Mouse (Mus musculus) neural tube, embryonic 15.5 days (tissue): ENCODE data around the gene Kcne1. TPM values are rescaled to one million over a fixed set of nuclear protein-coding genes. Genes with fewer than 3 reads are reported as not detected.

Experiments
- ATAC-seq: fragments of 200-750 bp; cut with Nextera tagmentation; 2 replicates; pipeline ENCODE4 v1.8.0; 2017; ENCODE audit warnings: mild to moderate bottlenecking, moderate TSS enrichment, moderate library complexity; ENCODE audit not compliant: low FRiP score
- H3K27ac ChIP-seq: fragments of 300-500 bp; sonication (generic); replicated peaks from 2 replicates; pipeline ENCODE4 v1.5.1; 2015; ENCODE audit warnings: mild to moderate bottlenecking, inconsistent platforms
- H3K27me3 ChIP-seq: fragments of 300-500 bp; sonication (generic); replicated peaks from 2 replicates; pipeline ENCODE4 v1.6.1; 2015; ENCODE audit warnings: inconsistent platforms
- H3K36me3 ChIP-seq: fragments of 300-500 bp; sonication (generic); 2 replicates; pipeline ENCODE4 v1.6.1; 2015; ENCODE audit warnings: inconsistent platforms
- H3K4me1 ChIP-seq: fragments of 300-500 bp; sonication (generic); 2 replicates; pipeline ENCODE4 v1.6.1; 2015; ENCODE audit warnings: inconsistent platforms
- H3K4me2 ChIP-seq: fragments of 300-500 bp; sonication (generic); 2 replicates; pipeline ENCODE4 v1.6.1; 2015; ENCODE audit warnings: inconsistent platforms, mild to moderate bottlenecking, moderate library complexity
- H3K4me3 ChIP-seq: fragments of 300-500 bp; sonication (generic); replicated peaks from 2 replicates; pipeline ENCODE4 v1.5.1; 2015; ENCODE audit warnings: mild to moderate bottlenecking, inconsistent platforms
- H3K9ac ChIP-seq: fragments of 300-500 bp; sonication (generic); replicated peaks from 2 replicates; pipeline ENCODE4 v1.6.1; 2015; ENCODE audit warnings: mild to moderate bottlenecking, inconsistent platforms
- H3K9me3 ChIP-seq: fragments of 300-500 bp; sonication (generic); replicated peaks from 2 replicates; pipeline ENCODE4 v1.6.1; 2016; ENCODE audit warnings: inconsistent platforms
- WGBS: fragments of 180-500 bp; shearing (Covaris S2); methylation state at CpG from one replicate; pipeline ENCODE4 v1.1.7; 2015; ENCODE audit warnings: mixed read lengths; 5-methylcytosine and 5-hydroxymethylcytosine counted together
- polyA plus RNA-seq: library from polyadenylated mRNA; unstranded; fragments of >200 nt; fragmentation: Nextera tagmentation; extraction: Ambion mirVana; gene quantifications from 2 replicates; pipeline ENCODE4 v1.2.1, GENCODE M21; 2015

Kcne1 gene
- polyA plus RNA-seq, 1 experiment from 2014 or later: 0.09 TPM

DNA sequence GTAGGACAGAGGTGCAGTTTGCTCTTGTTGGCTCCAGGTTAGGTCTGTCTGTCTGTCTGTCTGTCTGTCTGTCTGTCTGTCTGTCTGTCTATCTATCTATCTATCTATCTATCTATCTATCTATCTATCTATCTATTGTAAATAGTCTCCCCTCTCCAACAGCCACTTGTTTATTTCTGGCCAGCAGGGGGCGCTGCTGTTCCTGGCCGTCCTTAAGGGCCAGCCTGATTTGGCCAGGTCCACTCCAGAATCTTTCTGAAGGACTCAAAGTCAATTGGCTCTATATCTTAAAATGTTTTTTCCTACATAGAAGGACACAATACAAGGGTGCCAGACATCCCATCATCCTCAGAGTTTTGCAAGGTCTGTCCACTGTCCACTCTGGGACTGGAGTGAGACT is 25.8 kb upstream of the Kcne1 start:
- Histone ChIP-seq H3K27ac (no peak overlapping the region), H3K9ac (no peak overlapping the region), H3K4me1 (0 out of 2 replicates have a peak, but pooled peaks cover 2% of the 10 kb centered on the region), H3K4me3 (no peak overlapping the region), H3K4me2 (no peak overlapping the region), H3K36me3 (no peaks in the 10 kb centered on the region), H3K27me3 (no peaks in the 10 kb centered on the region), H3K9me3 (no peaks in the 10 kb centered on the region)
- ATAC-seq: no peak
- WGBS: 5% methylated on average over 2 of the region's 2 CpGs

GRCm38 (mm10) chr16:92383412-92383811 is 24.1 kb upstream of the Kcne1 start:
- Histone ChIP-seq H3K27ac (no peak overlapping the region), H3K27me3 (no peaks in the 10 kb centered on the region), H3K4me1 (0 out of 2 replicates have a peak, but pooled peaks cover 2% of the 10 kb centered on the region), H3K9ac (no peak overlapping the region), H3K9me3 (no peaks in the 10 kb centered on the region), H3K4me2 (no peak overlapping the region), H3K4me3 (no peak overlapping the region), H3K36me3 (no peaks in the 10 kb centered on the region)
- no peak for ATAC-seq

DNA sequence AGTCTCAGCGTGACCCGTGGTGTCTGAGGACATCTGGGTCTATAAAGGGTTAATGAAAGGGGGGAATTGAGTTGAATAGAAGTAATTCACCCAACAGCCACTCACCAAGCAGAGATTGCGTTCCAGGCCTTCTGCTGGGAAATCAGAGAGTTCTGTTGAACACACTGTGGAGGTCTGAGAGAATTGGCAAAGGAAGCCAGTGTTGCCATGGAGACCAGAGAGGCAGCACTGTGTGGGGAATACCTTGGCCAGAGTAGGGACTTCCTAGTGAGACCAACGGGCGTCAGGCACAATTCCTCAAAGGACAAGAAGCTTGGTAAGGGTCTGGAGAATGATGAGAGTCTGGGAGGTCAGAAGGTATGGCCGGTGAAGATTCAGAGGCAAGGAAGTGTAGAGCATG is 23.2 kb upstream of the Kcne1 start:
- ATAC-seq: peak; percentile 68; the same call in 1 of the 2 replicates
- Histone ChIP-seq H3K4me2 (no peak overlapping the region), H3K36me3 (no peaks in the 10 kb centered on the region), H3K4me1 (0 out of 2 replicates have a peak, but pooled peaks cover 2% of the 10 kb centered on the region), H3K4me3 (no peak overlapping the region), H3K9me3 (no peaks in the 10 kb centered on the region), H3K27me3 (no peaks in the 10 kb centered on the region), H3K9ac (no peak overlapping the region), H3K27ac (no peak overlapping the region)
- 34% methylated on average over 6 of the region's 6 CpGs for WGBS

DNA sequence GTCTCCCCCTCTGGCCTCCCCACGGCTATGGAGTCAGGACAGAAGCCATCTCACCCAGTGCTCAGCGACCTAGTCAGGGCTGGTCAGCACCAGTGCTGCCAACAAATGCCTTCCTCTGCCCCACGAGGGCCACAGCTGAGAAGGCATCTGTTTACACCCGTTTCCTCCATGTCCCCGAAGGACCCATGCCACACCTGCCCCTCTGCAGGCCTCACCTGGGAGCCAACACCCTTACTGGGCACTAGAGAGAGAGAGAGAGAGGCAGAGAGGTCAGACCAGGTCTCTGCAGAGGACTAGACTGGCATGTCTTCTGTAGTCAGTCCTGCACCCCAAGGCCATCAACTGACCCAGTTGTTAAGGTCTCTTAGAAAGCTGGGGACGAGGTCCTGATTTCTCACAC is 21.8 kb upstream of the Kcne1 start:
- Histone ChIP-seq H3K27me3 (no peaks in the 10 kb centered on the region), H3K9me3 (no peaks in the 10 kb centered on the region), H3K27ac (no peak overlapping the region), H3K36me3 (no peaks in the 10 kb centered on the region), H3K4me3 (no peak overlapping the region), H3K4me2 (no peak overlapping the region), H3K9ac (no peak overlapping the region), H3K4me1 (0 out of 2 replicates have a peak, but pooled peaks cover 2% of the 10 kb centered on the region)
- ATAC-seq: no peak
- 84% methylated on average over 6 of the region's 6 CpGs for WGBS

DNA sequence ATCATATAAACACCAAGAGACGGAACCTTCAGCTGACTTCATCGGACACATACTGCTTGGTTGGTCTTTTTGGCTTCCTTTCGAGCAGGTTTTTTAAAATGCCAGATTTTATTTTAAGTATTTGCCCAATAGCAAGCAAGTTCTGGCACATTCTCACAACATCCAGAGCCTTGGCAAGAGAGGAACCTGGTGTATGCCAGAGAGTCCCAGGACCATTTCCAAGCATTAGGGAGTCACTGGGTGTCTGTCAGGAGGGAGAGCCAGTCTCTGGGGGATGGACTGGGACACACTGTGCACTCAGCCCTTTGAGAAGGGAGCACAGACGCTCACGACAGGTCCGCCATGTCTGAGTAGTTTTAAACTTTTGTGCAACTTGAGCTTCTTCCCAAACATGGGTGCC is 17.7 kb upstream of the Kcne1 start:
- Histone ChIP-seq H3K27ac (no peak overlapping the region), H3K36me3 (no peaks in the 10 kb centered on the region), H3K4me2 (no peak overlapping the region), H3K9ac (no peak overlapping the region), H3K27me3 (no peaks in the 10 kb centered on the region), H3K4me1 (peaks cover 6% of the 10 kb centered on the region; the same call in 1 of the 2 replicates), H3K4me3 (no peak overlapping the region), H3K9me3 (no peaks in the 10 kb centered on the region)
- 95% methylated on average over 6 of the region's 6 CpGs for WGBS
- no peak for ATAC-seq

DNA sequence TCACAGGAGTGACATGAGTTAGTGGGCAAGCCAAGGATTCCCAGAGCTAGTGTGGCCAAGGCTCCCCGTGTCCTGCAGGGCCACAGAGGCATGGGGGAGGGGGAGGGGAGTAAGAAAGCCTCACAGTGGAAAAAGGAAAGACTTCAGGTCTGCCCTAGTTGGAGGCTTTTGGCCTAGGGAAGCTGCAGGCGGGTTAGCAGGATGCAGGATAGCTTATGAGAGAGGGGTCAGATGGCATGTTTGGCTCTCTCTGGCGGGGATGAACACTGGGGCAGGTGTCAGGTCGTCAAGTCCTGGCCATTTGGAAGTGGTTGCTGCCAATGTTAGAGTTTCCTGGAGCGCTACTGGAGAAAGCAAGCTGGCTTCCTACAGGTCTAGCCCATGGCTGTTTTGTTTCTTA is 12.4 kb upstream of the Kcne1 start:
- Histone ChIP-seq H3K9me3 (no peaks in the 10 kb centered on the region), H3K9ac (no peak overlapping the region), H3K4me3 (no peak overlapping the region), H3K4me1 (peaks cover 11% of the 10 kb centered on the region; the same call in 1 of the 2 replicates), H3K27ac (no peak overlapping the region), H3K27me3 (no peaks in the 10 kb centered on the region), H3K4me2 (no peak overlapping the region), H3K36me3 (no peaks in the 10 kb centered on the region)
- 63% methylated on average over 5 of the region's 5 CpGs for WGBS
- ATAC-seq: no peak

DNA sequence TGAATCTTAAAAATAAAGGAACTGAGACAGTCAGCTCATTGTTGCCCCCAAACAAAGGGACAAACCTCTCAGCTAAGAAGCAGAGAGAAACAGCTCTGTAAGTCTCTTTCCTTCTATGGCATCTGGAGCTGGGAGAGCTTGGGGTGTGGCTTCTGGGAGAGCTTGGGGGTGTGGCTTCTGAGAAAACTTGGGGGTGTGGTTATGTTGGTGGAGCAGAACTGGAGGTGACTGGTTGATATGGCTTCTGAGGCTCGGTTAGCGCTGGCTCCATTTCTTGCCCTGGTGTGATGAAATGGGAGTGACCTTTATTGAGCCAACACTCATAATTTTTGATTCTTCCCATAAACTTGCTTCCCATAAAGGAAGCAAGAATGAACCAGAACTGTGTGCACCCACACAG is 10.0 kb upstream of the Kcne1 start:
- H3K9me3 ChIP-seq: no peaks in the 10 kb centered on the region
- WGBS: 61% methylated on average over 2 of the region's 2 CpGs
- no peak overlapping the region for H3K4me2 ChIP-seq
- no peaks in the 10 kb centered on the region for H3K27me3 ChIP-seq
- H3K36me3 ChIP-seq: no peaks in the 10 kb centered on the region
- no peak for ATAC-seq
- H3K4me3 ChIP-seq: no peak overlapping the region
- H3K9ac ChIP-seq: no peak overlapping the region
- no peak overlapping the region for H3K27ac ChIP-seq
- H3K4me1 ChIP-seq: peaks cover 11% of the 10 kb centered on the region; the same call in 1 of the 2 replicates

DNA sequence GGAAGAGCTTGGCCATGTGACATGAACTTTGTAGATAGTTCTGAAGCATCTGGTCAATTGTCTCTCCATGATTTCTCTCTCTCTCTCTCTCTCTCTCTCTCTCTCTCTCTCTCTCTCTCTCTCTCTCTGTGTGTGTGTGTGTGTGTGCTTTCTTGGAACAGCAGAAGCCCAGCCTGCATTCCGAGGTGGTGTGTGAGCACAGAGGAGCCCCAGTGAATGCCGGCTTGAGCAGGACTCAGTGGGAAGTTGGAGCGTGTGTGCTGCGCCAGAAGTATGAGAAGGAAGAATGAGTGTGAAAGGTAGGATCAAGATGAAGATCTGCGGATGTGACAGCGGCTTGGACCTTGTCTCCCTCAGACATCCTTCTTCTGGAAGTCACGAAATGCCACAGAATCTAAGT is 6.2 kb upstream of the Kcne1 start:
- Histone ChIP-seq H3K4me1 (no peaks in the 10 kb centered on the region), H3K36me3 (no peaks in the 10 kb centered on the region), H3K9me3 (no peaks in the 10 kb centered on the region), H3K27ac (no peak overlapping the region), H3K4me3 (no peak overlapping the region), H3K4me2 (no peak overlapping the region), H3K9ac (no peak overlapping the region), H3K27me3 (no peaks in the 10 kb centered on the region)
- ATAC-seq: no peak
- 70% methylated on average over 7 of the region's 7 CpGs for WGBS

DNA sequence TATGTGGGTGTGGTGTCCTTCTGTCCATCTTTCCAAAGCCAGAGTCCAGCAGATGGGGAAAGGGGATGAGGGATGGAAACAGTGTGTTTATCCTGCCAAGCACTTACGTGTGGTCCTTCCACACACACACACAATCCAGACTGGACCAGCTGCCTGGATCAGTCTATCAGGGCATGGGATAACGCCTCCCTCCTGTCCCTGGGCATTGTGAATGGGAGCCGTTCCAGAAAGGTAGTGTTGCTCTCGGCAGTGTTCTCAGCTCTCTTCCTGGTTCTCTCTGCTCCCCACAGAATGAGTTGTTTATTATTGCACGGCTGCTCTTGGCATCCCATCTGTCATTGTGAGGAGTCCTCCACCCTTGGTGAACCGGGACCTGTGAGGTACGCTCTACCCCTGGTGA is 1.4 kb upstream of the Kcne1 start:
- H3K4me3 ChIP-seq: no peak overlapping the region
- 80% methylated on average over 7 of the region's 7 CpGs for WGBS
- no peaks in the 10 kb centered on the region for H3K9me3 ChIP-seq
- ATAC-seq: no peak
- H3K4me2 ChIP-seq: no peak overlapping the region
- no peaks in the 10 kb centered on the region for H3K27me3 ChIP-seq
- H3K9ac ChIP-seq: no peak overlapping the region
- no peak overlapping the region for H3K27ac ChIP-seq
- H3K36me3 ChIP-seq: no peaks in the 10 kb centered on the region
- H3K4me1 ChIP-seq: peaks cover 4% of the 10 kb centered on the region; the same call in 1 of the 2 replicates

GRCm38 (mm10) chr16:92358734-92359133 is 534 bp downstream of the Kcne1 start:
- WGBS: 28% methylated on average over 9 of the region's 9 CpGs
- H3K9me3 ChIP-seq: no peaks in the 10 kb centered on the region
- ATAC-seq: no peak

GRCm38 (mm10) chr16:92357566-92357965 is 1.7 kb downstream of the Kcne1 start:
- whole genome bisulfite sequencing: 37% methylated on average over 10 of the region's 10 CpGs
- ATAC-seq: no peak

More at GRCm38 (mm10) chr16:92358734-92359133, 534 bp downstream of the Kcne1 start:
- H3K4me2 ChIP-seq: no peak overlapping the region
- H3K27me3 ChIP-seq: no peaks in the 10 kb centered on the region
- no peaks in the 10 kb centered on the region for H3K36me3 ChIP-seq
- H3K27ac ChIP-seq: no peak overlapping the region
- peaks cover 4% of the 10 kb centered on the region; the same call in 1 of the 2 replicates for H3K4me1 ChIP-seq
- H3K9ac ChIP-seq: no peak overlapping the region
- H3K4me3 ChIP-seq: no peak overlapping the region

DNA sequence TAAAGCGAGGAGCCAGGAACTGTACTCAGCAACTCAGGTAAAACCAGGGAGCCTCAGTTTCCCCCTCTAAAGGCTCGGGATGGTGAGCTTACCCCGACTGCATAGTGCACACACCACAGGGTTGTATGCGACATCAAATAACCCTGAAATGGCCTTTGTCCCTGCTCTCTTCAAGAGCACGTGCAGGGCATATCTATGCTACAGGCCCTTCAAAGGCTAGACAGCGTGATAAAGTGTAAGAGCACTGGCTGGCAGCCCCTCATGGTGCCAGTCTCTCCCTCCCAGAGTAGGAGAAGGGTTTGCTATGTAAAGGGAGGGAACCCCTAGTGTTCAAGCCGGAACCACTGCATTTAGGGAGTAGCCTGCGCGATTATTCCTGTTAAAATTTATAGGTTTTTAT is 2.2 kb downstream of the Kcne1 start:
- H3K4me3 ChIP-seq: no peak overlapping the region
- H3K4me1 ChIP-seq: peaks cover 4% of the 10 kb centered on the region; the same call in 1 of the 2 replicates
- H3K36me3 ChIP-seq: no peaks in the 10 kb centered on the region
- 53% methylated on average over 9 of the region's 9 CpGs for WGBS
- no peak overlapping the region for H3K9ac ChIP-seq
- H3K27ac ChIP-seq: no peak overlapping the region
- H3K9me3 ChIP-seq: no peaks in the 10 kb centered on the region
- H3K4me2 ChIP-seq: no peak overlapping the region
- no peaks in the 10 kb centered on the region for H3K27me3 ChIP-seq
- ATAC-seq: 0 out of 2 replicates have a peak, but pooled peaks have one; percentile 45

More at GRCm38 (mm10) chr16:92357566-92357965, 1.7 kb downstream of the Kcne1 start:
- H3K27me3 ChIP-seq: no peaks in the 10 kb centered on the region
- no peaks in the 10 kb centered on the region for H3K36me3 ChIP-seq
- H3K27ac ChIP-seq: no peak overlapping the region
- H3K9ac ChIP-seq: no peak overlapping the region
- no peak overlapping the region for H3K4me3 ChIP-seq
- H3K4me2 ChIP-seq: no peak overlapping the region
- H3K4me1 ChIP-seq: peaks cover 4% of the 10 kb centered on the region; the same call in 1 of the 2 replicates
- no peaks in the 10 kb centered on the region for H3K9me3 ChIP-seq
